Mouse (Mus musculus) embryonic fibroblast, embryonic 13.5 days (primary cell): ENCODE data around the gene Rtf1.

Experiments used
- CTCF ChIP-seq: IDR thresholded peaks from 2 replicates; pipeline ENCODE4 v1.5.1; 2011; ENCODE audit warnings: mild to moderate bottlenecking, control low read depth, low read length, moderate library complexity, borderline replicate concordance; ENCODE audit not compliant: insufficient read depth
- POLR2A ChIP-seq: IDR thresholded peaks from 2 replicates; pipeline ENCODE4 v1.6.1; 2011; ENCODE audit warnings: low read depth, mild to moderate bottlenecking, control low read depth, low read length, moderate library complexity

DNA sequence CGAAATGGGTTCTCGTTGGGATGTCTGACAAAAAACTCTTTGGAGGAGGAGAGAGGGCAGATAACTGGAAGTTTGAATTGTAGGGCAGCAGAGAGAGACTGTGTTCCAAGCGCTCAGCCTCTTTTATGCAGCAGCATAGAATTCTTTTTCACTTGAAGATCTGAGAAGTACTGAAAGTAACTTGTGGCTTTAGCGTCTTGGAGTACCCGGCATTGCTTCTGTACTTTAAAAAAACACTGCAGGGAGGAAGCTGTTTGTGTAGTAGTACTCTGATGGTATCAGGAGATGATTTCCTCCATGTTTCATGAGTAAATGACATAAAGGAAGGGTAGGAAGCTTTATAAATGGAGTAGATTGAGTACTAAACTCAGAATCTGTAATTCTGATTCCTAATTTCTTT is 963 bp downstream of the Rtf1 start:
- TF ChIP-seq CTCF (no peak), POLR2A (no peak)
